Mouse (Mus musculus) forebrain, embryonic 11.5 days (tissue): ENCODE data around the gene Npr1. TPM values are rescaled to one million over a fixed set of nuclear protein-coding genes. Genes with fewer than 3 reads are reported as not detected.

Source experiments
- ATAC-seq: fragments of 200-750 bp; cut with Nextera tagmentation; replicated peaks from 2 replicates; pipeline ENCODE4 v1.8.0; 2017; ENCODE audit warnings: moderate TSS enrichment; ENCODE audit not compliant: low FRiP score
- DNase-seq: peaks from one replicate; pipeline ENCODE4 v3.0.0-alpha.2; 2017; ENCODE audit warnings: low spot score
- H3K27ac ChIP-seq: fragments of 300-500 bp; sonication (generic); 2 replicates; pipeline ENCODE4 v1.5.1; 2014; ENCODE audit warnings: low read depth, low read length
- H3K27me3 ChIP-seq: fragments of 300-500 bp; sonication (generic); 2 replicates; pipeline ENCODE4 v1.6.1; 2014; ENCODE audit warnings: mild to moderate bottlenecking, low read length, mixed read lengths; ENCODE audit not compliant: control insufficient read depth, insufficient read depth
- H3K36me3 ChIP-seq: fragments of 300-500 bp; sonication (generic); 2 replicates; pipeline ENCODE4 v1.6.1; 2014; ENCODE audit warnings: mild to moderate bottlenecking, low read length, moderate library complexity, mixed read lengths; ENCODE audit not compliant: control insufficient read depth, insufficient read depth
- H3K4me1 ChIP-seq: fragments of 300-500 bp; sonication (generic); replicated peaks from 2 replicates; pipeline ENCODE4 v1.6.1; 2014; ENCODE audit warnings: low read length, mixed read lengths; ENCODE audit not compliant: control insufficient read depth, insufficient read depth
- H3K4me2 ChIP-seq: fragments of 300-500 bp; sonication (generic); 2 replicates; pipeline ENCODE4 v1.6.1; 2014; ENCODE audit warnings: low read depth, mild to moderate bottlenecking, low read length, moderate library complexity, mixed read lengths; ENCODE audit not compliant: severe bottlenecking
- H3K4me3 ChIP-seq: fragments of 300-500 bp; sonication (generic); 2 replicates; pipeline ENCODE4 v1.5.1; 2014; ENCODE audit warnings: low read depth, low read length
- H3K9ac ChIP-seq: fragments of 300-500 bp; sonication (generic); 2 replicates; pipeline ENCODE4 v1.6.1; 2014; ENCODE audit warnings: low read length
- H3K9me3 ChIP-seq: fragments of 300-500 bp; sonication (generic); 2 replicates; pipeline ENCODE4 v1.6.1; 2016; ENCODE audit warnings: low read length, mixed read lengths; ENCODE audit not compliant: control insufficient read depth
- WGBS: fragments of 180-500 bp; shearing (Covaris S2); extraction: QIAGEN DNeasy Blood & Tissue Kit; methylation state at CpG from one replicate; pipeline ENCODE4 v1.1.7; 2014; 5-methylcytosine and 5-hydroxymethylcytosine counted together
- polyA plus RNA-seq: library from polyadenylated mRNA; unstranded; fragments of >200 nt; fragmentation: Nextera tagmentation; extraction: Ambion mirVana; gene quantifications from 2 replicates; pipeline ENCODE4 v1.2.1, GENCODE M21; 2014

Npr1 gene
- polyA plus RNA-seq, 1 experiment from 2014 or later = 2.0 TPM

DNA sequence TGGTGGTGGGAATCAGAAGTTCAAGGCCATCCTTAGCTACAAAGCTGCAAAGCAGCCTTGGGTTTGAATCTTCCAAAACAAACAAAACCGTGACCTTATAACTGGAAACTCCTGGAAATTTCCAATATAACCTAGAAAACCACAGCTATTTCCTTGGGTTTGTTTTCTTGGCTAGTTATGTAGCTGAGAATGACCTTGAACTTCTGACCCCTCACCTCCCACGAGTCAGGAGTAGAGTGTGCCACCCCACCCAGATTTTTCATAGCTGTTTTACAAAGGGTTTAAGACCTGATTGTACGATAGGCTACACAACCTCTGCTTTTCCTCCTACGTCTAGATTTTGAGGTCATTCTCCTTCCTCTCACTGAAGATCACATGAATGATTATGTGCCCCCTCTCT, 28.5 kb downstream of the Npr1 start:
- Histone ChIP-seq H3K4me1 (peaks cover 3% of the 10 kb centered on the region; the same call in 1 of the 2 replicates), H3K4me2 (no peak overlapping the region), H3K27ac (no peak overlapping the region), H3K27me3 (no peaks in the 10 kb centered on the region), H3K9me3 (no peaks in the 10 kb centered on the region), H3K36me3 (no peaks in the 10 kb centered on the region), H3K9ac (no peak overlapping the region), H3K4me3 (no peak overlapping the region)
- no peak for ATAC-seq
- 86% methylated on average over 4 of the region's 4 CpGs for WGBS
- DNase-seq = no peak

DNA sequence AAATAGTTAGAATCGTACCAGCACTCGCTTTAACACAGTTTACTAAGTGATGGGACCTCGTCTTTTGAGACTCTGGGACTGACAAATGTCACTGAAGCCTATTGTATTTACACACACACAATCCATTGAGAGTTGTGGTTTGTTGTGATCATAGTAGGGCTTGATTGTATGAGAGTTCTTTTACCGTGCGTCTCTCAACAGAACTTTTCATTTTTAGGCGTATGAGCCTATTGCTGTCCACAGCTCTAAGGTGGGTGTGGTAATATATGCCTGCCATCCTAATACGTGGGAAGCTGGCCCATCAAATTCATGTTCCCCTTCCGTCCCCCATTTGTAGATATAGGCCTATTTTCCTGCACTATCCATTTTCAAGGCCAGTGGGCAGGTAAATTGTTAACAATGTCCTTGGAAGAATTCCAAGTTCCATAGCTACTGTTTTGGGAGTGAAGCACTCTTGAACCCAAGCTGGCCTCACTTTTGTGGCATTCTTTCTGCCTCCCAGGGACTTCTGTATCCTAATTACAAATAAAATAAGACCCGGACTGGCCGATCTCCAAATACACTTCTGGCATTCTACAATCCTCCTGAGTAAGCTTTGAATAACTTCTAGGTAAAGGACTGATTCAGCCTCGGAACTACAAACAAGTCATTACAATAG, 31.5 kb downstream of the Npr1 start:
- Histone ChIP-seq H3K36me3 (no peaks in the 10 kb centered on the region), H3K9me3 (no peaks in the 10 kb centered on the region), H3K4me2 (peak overlapping the region; percentile 78), H3K4me3 (peak overlapping the region; percentile 75), H3K4me1 (peaks cover 12% of the 10 kb centered on the region; the same call in 1 of the 2 replicates), H3K27ac (peak overlapping the region; percentile 26; the same call in 1 of the 2 replicates), H3K27me3 (no peaks in the 10 kb centered on the region), H3K9ac (peak overlapping the region; percentile 63)
- DNase-seq (no peak), ATAC-seq (no peak; the same call in 1 of the 2 replicates)
- WGBS = 62% methylated on average over 11 of the region's 11 CpGs

DNA sequence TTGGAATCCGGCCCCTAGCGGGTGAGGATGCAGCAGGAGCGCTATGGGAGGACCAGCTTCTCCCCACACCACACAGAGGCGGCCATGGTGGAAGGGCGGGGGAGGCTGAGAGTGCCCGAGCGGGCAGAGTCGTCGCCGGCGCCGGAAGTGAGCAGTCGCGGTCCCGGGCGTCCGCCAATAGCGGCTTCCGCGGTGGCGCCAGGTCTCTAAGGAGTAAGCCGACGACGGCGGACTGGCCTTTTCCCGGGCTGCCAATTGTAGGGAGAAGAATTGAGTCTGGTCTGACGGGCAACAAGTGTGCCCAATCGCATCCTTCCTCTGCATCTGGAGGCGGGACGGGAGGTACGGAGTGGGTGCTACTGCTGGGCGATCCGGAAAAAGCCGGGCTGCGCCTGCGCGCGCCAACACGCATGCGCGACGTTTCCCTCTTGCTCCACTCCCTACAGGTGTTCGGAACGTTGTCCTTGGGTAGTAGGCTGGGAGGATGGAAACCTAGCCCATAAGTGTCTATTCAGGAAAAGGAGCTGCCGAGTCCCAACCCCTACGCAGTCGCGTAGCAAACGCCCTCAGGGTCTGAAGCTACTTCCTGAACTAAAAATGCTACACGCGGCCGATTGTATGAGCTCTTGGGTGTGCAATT, 32.2 kb downstream of the Npr1 start, which contains the start of gene Ints3:
TSS of gene Ints3 (minus strand) at position 242 of the 640 bp plus-strand sequence.
- Histone ChIP-seq H3K27me3 (no peaks in the 10 kb centered on the region), H3K9me3 (no peaks in the 10 kb centered on the region), H3K27ac (peak within 1 kb of the TSS; percentile 92), H3K4me3 (peak within 1 kb of the TSS; percentile 75), H3K4me1 (peaks cover 12% of the 10 kb centered on the region; the same call in 1 of the 2 replicates), H3K36me3 (no peaks in the 10 kb centered on the region), H3K9ac (peak within 1 kb of the TSS; percentile 96), H3K4me2 (peak within 1 kb of the TSS; percentile 78)
- DNase-seq = peak; percentile 98
- ATAC-seq = peak; percentile 99
- WGBS = under 1% methylated on average over 52 of the region's 52 CpGs

DNA sequence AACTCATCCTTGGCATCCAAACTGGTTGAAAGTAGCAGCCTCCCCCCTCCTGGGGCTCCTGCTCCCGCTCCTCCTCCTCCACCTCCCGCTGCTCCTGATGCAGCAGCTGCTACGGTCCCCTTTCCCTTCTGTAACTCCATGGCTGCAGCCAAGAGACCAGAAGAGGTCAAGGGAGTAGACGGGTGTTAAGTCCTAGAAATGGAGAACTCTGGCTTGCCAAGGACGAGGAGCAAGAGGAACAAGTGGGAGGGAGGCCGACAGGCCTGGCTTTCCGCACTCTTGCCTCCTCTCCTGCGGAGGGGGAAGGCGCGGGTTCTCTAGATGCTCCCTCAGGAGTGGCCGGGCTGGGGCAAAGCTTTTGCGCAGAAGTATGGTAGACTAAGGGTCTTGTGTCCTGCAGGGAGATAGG, 32.9 kb downstream of the Npr1 start:
- Histone ChIP-seq H3K4me2 (peak overlapping the region; percentile 78), H3K9ac (peak overlapping the region; percentile 96), H3K9me3 (no peaks in the 10 kb centered on the region), H3K27ac (peak overlapping the region; percentile 92), H3K4me1 (peaks cover 12% of the 10 kb centered on the region; the same call in 1 of the 2 replicates), H3K36me3 (no peaks in the 10 kb centered on the region), H3K27me3 (no peaks in the 10 kb centered on the region), H3K4me3 (peak overlapping the region; percentile 75)
- 0% methylated on average over 12 of the region's 12 CpGs for WGBS
- ATAC-seq = peak; percentile 40
- peak; percentile 55 for DNase-seq

DNA sequence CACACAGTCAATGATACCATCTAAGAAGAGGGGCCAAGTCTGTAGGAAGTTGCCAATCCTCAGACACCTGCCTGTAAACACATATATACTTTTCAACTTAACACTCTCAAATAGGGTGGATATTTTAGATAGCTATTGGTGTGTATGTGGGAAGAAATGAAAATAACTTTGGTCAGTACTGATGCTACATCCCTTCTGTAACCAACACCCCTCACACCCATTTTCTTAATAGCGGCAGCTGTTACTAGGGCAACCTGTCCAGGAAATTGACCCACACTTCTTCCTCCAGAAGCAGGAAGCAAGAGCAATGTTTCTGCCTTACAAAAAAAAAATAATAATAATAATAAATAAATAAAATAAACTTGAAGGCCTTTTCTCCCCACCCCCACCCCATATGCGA, 33.3 kb downstream of the Npr1 start:
- H3K4me3 ChIP-seq = peak overlapping the region; percentile 75
- no peaks in the 10 kb centered on the region for H3K9me3 ChIP-seq
- peaks cover 12% of the 10 kb centered on the region; the same call in 1 of the 2 replicates for H3K4me1 ChIP-seq
- H3K9ac ChIP-seq = peak overlapping the region; percentile 96
- H3K36me3 ChIP-seq = no peaks in the 10 kb centered on the region
- no peaks in the 10 kb centered on the region for H3K27me3 ChIP-seq
- no peak overlapping the region for H3K27ac ChIP-seq
- ATAC-seq = no peak
- DNase-seq = no peak
- WGBS = 22% methylated on average over 2 of the region's 2 CpGs
- H3K4me2 ChIP-seq = peak overlapping the region; percentile 78

DNA sequence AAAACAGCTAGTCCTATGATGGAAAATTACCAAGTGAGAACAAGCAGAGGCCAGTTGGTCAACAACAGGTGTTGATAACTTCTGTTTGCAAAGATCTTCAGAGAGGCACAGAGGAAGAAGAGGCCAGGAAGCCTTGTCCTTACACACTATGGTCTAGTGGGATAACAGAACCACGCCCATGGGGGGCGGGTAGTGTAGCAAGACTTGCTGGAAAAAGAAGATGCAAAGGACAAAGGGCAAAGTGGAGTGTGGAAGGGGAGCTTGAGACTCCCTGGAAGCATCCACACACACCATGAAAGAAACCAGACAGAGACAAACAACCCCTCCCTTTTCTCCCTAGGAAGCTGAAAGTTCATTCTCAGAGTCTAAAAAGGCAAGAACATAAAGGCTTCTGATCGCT, 36.1 kb downstream of the Npr1 start:
- Histone ChIP-seq H3K27me3 (no peaks in the 10 kb centered on the region), H3K4me1 (peaks cover 12% of the 10 kb centered on the region; the same call in 1 of the 2 replicates), H3K4me2 (no peak overlapping the region), H3K9ac (no peak overlapping the region), H3K9me3 (no peaks in the 10 kb centered on the region), H3K27ac (no peak overlapping the region), H3K4me3 (no peak overlapping the region), H3K36me3 (no peaks in the 10 kb centered on the region)
- ATAC-seq (no peak), DNase-seq (no peak)
- WGBS = 99% methylated on average over 3 of the region's 3 CpGs

DNA sequence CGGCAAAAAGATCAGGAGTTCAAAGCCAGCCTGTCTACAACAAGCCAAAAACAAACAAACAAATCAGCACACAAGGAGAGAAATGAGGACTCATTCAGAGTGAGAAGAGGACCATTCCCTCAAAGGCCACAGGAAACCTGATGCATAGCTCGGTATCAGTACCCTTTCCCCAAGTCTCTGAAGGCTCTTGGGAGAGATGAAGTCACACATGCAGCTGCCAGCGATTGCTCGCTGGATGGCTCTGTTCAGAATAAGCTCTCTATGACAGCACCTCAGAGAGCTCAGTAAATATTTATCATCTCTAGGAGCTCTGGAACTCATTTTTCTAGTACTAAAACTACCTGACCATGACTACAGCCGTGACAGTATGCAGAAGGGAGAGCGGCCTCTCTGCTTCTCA, 37.5 kb downstream of the Npr1 start:
- Histone ChIP-seq H3K9me3 (no peaks in the 10 kb centered on the region), H3K4me3 (no peak overlapping the region), H3K27me3 (no peaks in the 10 kb centered on the region), H3K36me3 (no peaks in the 10 kb centered on the region), H3K4me2 (no peak overlapping the region), H3K27ac (no peak overlapping the region), H3K4me1 (peaks cover 9% of the 10 kb centered on the region; the same call in 1 of the 2 replicates), H3K9ac (no peak overlapping the region)
- DNase-seq (no peak), ATAC-seq (no peak)
- 91% methylated on average over 6 of the region's 6 CpGs for WGBS

DNA sequence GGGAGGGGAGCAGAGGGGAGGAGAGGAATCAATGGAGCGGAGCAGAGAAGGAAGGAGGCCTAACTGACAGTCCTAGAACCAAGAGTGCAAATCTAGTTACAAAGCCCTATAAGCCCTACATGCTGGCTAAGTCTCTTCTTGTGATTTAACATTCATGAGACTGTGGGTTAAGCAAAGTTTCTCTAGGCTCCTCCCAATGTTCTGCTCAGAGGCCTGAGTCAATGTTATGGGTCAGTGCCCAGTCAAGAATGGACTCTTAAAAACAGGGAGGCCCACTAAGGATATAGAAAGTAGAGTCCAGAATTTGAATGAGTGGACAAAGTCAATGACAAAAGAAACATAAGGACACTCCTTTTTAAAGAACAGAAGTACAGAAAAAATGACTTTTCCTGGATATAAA, 38.1 kb downstream of the Npr1 start:
- Histone ChIP-seq H3K27ac (no peak overlapping the region), H3K27me3 (no peaks in the 10 kb centered on the region), H3K4me3 (no peak overlapping the region), H3K36me3 (no peaks in the 10 kb centered on the region), H3K9me3 (no peaks in the 10 kb centered on the region), H3K9ac (no peak overlapping the region), H3K4me1 (peaks cover 9% of the 10 kb centered on the region; the same call in 1 of the 2 replicates), H3K4me2 (no peak overlapping the region)
- no peak for DNase-seq
- no peak for ATAC-seq
- 69% methylated on average over 1 of the region's 1 CpGs for WGBS
